Mouse (Mus musculus) myocyte (in vitro differentiated cells): ENCODE measurements at regions not wholly inside any gene's neighbourhood (a gene's known extent, or its start where the extent isn't known, plus 50 kb on each side); places are given as distances from the start of the nearest gene placed in this dataset.

ENCODE experiments used
- MAX ChIP-seq: IDR thresholded peaks from one replicate; pipeline ENCODE4 v1.6.1; 2011; ENCODE audit warnings: low read depth, mild to moderate bottlenecking, control low read depth
- MYOD1 ChIP-seq, 3 experiments: IDR thresholded peaks; one replicate each; pipeline ENCODE4 v1.6.1; 2011; ENCODE audit warnings: control low read depth in 2 of 3, low read depth in 2 of 3, mild to moderate bottlenecking in 2 of 3, moderate library complexity in 1 of 3; ENCODE audit not compliant: insufficient read length in 2 of 3, control insufficient read depth in 1 of 3
- TCF3 ChIP-seq: IDR thresholded peaks from one replicate; pipeline ENCODE4 v1.6.1; 2011; ENCODE audit warnings: low read depth, control low read depth; ENCODE audit not compliant: insufficient read length

- TF ChIP-seq MYOD1 (IDR thresholded peaks at IDR 0.05; ENCODE audit: control insufficient read depth in 1 of 3, insufficient read length in 2 of 3, low read depth in 2 of 3) (no peak), MAX (no peak), TCF3 (no peak)
Measured at GRCm38 (mm10) chr12:5787074-5787813, 411.8 kb upstream of the Klhl29 start.
